Mouse (Mus musculus) v-Abl transformed pro-B cells (cell line): Measurements from ENCODE around the gene Slc12a3.

ENCODE experiments used
- in situ Hi-C, 2 experiments: fragments of 400-800 bp; cut with MboI; formaldehyde crosslinking; loops; one replicate each; pipeline ENCODE4 v1.15.1; 2025; ENCODE audit not compliant: unreplicated experiment in 2 of 2

Gene Slc12a3

DNA sequence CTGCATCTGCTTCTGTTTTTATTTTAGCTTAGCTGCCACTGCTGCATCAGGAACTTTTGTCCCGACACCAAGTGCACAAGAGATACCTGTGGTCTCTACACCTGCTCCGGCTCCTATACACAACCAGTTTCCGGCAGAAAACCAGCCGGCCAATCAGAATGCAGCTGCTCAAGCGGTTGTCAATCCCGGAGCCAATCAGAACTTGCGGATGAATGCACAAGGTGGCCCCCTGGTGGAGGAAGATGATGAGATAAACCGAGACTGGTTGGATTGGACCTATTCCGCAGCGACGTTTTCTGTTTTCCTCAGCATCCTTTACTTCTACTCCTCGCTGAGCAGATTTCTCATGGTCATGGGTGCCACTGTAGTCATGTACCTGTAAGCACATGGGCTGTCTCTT, 63.1 kb downstream of the Slc12a3 start:
- in situ Hi-C loops, result no loop called here

DNA sequence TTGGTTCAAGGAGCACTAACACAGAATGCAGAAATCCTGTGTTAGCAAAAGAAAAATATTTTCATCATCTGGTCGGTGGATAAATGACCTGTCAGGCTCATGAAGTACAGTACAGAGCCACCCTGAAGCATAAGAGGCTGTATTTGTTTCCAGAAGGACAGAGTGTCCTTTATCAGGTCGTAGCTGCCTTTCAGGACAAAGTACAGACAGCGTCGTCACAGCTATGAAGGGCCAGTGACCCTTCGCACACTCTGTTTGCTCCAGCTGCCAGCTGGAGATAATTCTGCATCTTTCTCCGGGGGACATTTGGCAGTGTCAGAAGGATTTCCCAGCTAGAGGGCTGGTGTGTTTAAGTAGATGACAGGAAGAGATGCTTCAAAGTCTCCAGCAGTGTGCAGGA, 63.6 kb downstream of the Slc12a3 start:
- in situ Hi-C loops, result no loop called here

DNA sequence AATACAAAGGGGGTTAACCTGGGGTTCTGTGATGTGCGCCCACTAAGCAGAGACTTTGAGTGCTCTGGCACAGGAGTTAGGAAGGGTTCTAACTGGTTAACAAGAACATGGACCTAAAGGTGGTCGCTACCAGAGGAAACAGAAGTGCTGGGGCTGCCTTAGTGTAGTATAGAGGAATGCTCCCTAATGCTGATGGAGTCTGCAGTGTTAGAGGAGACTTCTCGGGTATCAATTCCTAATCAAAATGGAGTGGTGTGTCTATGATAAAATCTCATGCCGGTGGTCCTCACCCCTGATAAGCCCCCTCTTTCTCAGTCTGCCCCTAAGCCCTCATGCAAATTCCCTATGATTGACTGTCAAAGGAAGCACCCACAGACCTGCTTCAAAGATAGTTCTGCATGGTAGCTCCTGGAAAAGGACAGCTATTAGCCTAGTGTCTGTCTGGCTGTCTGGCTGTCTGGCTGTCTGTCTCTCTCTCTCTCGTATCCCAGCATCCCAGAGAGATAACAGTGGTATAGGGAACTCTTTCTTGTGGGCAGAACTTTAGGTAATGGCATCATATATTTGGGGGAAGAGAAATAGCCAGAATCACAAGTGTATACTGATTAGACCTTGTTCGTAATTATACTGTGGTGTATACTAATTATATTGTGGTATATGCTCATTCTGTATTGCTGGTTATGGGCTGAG, 67.0 kb downstream of the Slc12a3 start:
- in situ Hi-C loops, result no loop called here

DNA sequence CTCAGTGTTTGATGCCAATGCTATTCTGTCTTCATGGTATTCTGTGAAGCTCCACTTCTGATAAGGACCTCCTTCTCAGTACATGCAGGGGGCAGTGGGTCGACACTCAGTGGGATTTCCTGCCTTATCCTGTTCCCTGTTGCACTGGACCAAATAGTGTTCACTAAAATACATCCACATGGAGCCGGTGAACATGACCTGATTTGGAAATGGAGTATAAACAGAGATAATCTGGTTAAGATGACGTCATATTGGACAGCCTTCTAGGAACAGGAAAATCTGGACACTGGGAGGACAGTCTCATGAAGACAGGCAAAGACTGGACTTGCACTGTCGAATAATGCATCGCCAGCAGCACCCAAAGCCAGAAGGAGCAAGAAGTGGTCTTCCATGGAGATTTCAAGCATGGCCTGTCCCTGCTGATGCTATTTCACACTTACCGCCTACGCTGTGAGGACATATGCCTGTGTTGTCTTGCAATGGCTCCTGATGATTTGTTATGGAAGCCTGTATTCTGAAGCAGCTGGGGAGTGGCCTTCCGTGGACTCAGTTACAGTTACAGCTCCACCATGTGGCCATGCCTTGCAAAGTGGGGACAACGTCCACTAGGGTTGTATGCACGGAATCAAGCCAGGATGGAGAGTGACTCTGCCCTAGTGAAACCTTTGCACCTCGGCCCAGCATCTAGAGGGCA, 68.1 kb downstream of the Slc12a3 start:
- in situ Hi-C loops, result no loop called here

DNA sequence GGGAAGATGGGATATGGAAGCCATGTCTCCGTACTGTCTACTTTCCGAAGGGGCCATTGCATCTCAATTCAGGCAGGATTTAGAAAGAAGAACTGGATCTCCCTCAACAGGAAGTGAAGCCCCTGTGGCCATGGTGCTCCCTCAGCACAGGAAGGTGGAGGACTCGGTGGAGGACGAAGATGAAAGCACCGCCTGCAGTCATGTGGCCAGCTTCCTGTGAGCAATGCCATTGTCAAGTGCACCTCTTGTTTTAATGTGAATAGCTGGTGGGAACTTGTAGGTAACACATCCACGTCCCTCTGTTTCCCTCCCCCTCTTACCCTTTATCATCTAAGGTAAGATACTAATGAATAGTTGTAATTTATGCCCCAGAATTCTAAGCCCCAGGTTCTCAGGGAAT, 69.6 kb downstream of the Slc12a3 start:
- in situ Hi-C loops, result no loop called here

DNA sequence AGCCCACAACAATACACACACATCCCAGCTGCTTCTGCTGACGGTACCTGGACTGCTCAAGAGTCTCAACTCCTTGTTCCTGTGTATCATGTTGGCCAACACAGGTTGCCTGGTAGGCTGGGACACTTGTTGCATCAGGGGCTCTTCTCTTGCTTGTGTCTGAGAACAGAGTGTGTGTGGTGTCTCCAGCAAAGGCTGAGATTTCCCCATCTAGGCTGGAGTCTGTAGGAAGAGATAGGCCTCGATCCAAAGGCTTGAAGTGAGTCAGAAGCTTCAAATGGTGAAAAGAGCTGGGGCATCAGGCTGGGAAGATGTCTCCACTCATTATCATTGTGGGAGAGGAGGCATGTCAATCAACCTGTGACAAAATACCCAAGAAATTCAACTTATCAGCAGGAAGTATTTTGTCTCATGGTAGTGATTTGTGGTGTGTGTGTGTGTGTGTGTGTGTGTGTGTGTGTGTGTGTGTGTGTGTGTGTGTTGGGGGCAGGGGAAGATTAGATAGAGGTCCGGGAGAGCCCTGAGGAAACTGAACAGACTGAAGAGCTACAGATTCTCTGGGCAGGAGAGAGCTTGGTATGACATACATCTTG, 70.5 kb downstream of the Slc12a3 start:
- in situ Hi-C loops, result no loop called here

DNA sequence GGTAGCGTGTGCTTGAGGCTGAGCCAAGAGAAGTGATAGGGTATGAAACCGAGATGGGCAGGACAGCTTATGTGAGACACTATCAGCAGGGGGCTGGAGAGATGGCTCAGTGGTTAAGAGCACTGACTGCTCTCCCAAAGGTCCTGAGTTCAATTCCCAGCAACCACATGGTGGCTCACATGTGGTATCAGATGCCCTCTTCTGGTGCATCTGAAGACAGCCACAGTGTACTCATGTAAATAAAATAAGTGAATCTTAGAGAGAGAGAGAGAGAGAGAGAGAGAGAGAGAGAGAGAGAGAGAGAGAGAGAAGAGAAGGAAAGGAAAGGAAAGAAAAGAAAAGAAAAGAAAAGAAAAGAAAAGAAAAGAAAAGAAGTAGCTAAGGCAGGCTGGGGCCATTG, 71.0 kb downstream of the Slc12a3 start:
- in situ Hi-C loops, result loop anchor here in 1 of 2 experiments (5.0 kb wide), 1 partner anchor 77 kb away; no protein-coding TSS in a partner anchor

DNA sequence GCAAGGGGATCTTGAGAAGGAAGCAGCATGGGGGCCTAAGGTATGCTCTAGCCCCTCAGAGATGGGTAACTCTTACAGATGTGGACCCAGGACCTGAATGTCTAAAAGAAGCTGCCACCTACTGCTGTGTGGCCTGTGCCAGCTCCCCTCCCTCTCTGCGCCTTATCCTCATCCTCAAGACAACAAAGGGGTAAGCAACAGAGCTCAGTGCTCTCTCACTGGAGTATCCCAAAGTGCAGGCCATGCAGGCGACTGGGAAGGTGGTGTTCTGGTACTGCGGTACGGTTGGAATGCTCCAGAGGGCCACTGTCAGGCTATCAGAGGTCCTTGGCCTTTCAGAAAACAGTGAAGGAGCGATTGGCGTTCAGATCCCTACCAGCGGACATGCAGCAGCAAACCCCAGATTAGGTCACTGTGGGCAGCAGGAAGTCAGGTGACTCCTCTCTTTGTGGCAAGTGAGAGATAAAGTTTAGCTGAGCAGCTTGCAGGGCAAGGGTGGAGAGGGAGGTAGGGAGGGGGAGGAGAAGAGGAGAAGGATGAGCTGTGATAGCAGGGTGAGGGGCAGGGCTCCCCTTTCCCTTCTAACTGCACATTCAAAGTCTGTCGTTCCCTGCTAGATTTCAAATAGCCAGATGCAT, 79.6 kb downstream of the Slc12a3 start:
- in situ Hi-C loops, result no loop called here

DNA sequence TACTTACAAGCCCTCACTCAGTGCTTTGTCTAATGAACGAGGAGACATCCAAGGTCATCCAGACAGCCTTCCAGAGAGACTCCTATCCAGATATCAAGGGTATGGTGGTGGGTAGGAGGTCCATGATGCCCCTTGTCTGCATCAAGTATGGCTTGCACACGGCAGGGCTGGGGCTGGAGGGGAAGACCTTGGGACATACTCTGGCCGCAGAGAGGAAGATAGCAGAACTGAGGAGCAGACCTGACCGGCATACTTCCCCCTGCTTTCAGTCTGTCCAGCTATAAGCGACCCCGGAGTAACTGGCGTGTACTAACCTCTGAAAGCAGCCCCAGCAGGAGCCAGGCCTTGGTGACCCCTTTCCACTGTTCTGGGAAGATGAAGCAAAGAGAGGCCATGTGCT, 80.5 kb downstream of the Slc12a3 start:
- in situ Hi-C loops, result no loop called here

DNA sequence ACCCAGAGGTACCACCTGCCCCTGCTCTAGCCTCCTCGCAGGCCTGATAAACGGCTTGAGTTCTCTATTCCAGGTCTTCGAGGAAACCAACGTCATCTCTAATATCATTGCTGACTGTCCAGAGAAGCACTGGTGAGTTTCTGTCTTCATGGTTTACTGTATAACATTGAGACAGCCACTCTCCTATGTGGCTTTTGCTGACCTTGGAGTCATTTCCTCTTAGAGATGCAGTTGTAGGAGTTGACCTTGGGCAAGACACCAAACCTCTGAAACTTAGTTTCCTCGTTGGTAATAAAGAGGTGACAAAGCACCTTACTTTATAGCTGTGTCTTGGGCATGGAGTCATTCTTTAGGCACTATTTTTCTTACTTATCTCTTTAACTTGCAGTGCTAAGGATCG, 83.5 kb downstream of the Slc12a3 start:
- in situ Hi-C loops, result no loop called here

DNA sequence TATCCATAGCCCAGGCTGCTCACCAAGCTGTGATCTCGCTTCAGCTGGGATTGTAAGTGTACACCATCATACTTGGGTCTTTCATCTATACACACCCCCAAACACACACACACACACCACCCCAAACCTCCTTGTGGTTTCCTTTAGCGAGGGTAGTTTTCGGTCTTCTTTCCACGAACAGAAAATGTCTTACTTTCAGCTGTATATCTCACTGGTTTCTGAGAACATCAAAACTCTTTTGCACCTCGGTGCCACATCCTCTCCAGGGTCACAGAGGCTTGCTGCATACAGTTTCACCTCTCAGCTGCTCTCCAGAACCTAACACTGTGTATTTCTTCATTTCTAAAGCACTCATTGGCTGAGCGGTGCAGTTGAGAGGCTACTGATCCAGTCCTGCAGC, 84.5 kb downstream of the Slc12a3 start:
- in situ Hi-C loops, result no loop called here

DNA sequence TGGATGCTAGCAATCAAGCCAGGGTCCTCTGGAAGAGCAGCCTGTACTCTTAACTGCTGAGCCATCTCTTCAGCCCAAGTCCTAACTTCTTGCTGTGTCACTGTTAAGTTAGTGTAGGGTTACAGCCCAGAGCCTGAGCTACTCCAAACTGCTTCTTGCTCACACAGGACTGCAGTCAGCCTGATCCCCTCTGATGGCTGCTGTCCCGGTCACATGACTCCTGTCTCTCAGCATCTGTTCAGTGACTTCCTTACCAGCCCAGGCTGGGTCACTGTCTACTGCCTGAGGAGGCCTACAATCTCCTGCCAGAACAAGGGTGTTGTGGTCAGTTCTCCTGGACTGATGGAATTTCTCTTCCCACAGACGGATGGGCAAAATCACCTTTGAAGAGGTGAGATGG, 86.2 kb downstream of the Slc12a3 start:
- in situ Hi-C loops, result no loop called here
